Mouse (Mus musculus) ZHBTc4 (cell line): ENCODE data around the gene Eps8.

Source experiments
- DNase-seq: peaks from one replicate; pipeline ENCODE4 v3.0.0-alpha.2; 2011; ENCODE audit warnings: low read depth, low spot score

Eps8 gene

GRCm38 (mm10) chr6:137519529-137520342 is 134.9 kb downstream of the Eps8 start:
- no peak for DNase-seq

GRCm38 (mm10) chr6:137514872-137515271 is 139.8 kb downstream of the Eps8 start:
- DNase-seq: no peak

- DNase-seq: no peak
Measured at GRCm38 (mm10) chr6:137512753-137513152, 141.9 kb downstream of the Eps8 start.

GRCm38 (mm10) chr6:137509341-137510045 is 145.2 kb downstream of the Eps8 start:
- no peak for DNase-seq

- no peak for DNase-seq
Measured at GRCm38 (mm10) chr6:137508936-137509335, 145.7 kb downstream of the Eps8 start.

GRCm38 (mm10) chr6:137506563-137506962 is 148.1 kb downstream of the Eps8 start:
- no peak for DNase-seq

- DNase-seq: no peak
Measured at GRCm38 (mm10) chr6:137505555-137506227, 149.0 kb downstream of the Eps8 start.

GRCm38 (mm10) chr6:137504052-137504451 is 150.6 kb downstream of the Eps8 start:
- DNase-seq: peak; percentile 28

GRCm38 (mm10) chr6:137503462-137503861 is 151.2 kb downstream of the Eps8 start:
- peak; percentile 49 for DNase-seq

- no peak for DNase-seq
Measured at GRCm38 (mm10) chr6:137503009-137503408, 151.7 kb downstream of the Eps8 start.

- DNase-seq: peak; percentile 37
Measured at GRCm38 (mm10) chr6:137498781-137499180, 155.9 kb downstream of the Eps8 start.

GRCm38 (mm10) chr6:137497208-137497835 is 157.4 kb downstream of the Eps8 start:
- DNase-seq: no peak

- DNase-seq: no peak
Measured at GRCm38 (mm10) chr6:137496562-137496961, 158.1 kb downstream of the Eps8 start.

GRCm38 (mm10) chr6:137495233-137495632 is 159.4 kb downstream of the Eps8 start:
- peak; percentile 30 for DNase-seq

- DNase-seq: no peak
Measured at GRCm38 (mm10) chr6:137494801-137495200, 159.9 kb downstream of the Eps8 start.

GRCm38 (mm10) chr6:137494136-137494475 is 160.6 kb downstream of the Eps8 start:
- no peak for DNase-seq

- no peak for DNase-seq
Measured at GRCm38 (mm10) chr6:137493211-137494135, 161.2 kb downstream of the Eps8 start.

- no peak for DNase-seq
Measured at GRCm38 (mm10) chr6:137492582-137492981, 162.1 kb downstream of the Eps8 start.

GRCm38 (mm10) chr6:137491659-137492058 is 163.0 kb downstream of the Eps8 start:
- no peak for DNase-seq

- DNase-seq: no peak
Measured at GRCm38 (mm10) chr6:137490115-137490514, 164.6 kb downstream of the Eps8 start.

- DNase-seq: no peak
Measured at GRCm38 (mm10) chr6:137487443-137487842, 167.2 kb downstream of the Eps8 start.
